Mouse (Mus musculus) kidney, postnatal 4 days (tissue): ENCODE results near the gene Fam184b.
"Not testable (repeated sequence)": the region's sequence is repeated elsewhere in the genome, so short reads cannot be mapped to it uniquely, and the experiment has no call there.

ENCODE experiments used
- DNase-seq, 2 experiments: peaks; one replicate each; pipeline ENCODE4 v3.0.0; 2021; ENCODE audit warnings: mixed read lengths in 2 of 2

Gene Fam184b

DNA sequence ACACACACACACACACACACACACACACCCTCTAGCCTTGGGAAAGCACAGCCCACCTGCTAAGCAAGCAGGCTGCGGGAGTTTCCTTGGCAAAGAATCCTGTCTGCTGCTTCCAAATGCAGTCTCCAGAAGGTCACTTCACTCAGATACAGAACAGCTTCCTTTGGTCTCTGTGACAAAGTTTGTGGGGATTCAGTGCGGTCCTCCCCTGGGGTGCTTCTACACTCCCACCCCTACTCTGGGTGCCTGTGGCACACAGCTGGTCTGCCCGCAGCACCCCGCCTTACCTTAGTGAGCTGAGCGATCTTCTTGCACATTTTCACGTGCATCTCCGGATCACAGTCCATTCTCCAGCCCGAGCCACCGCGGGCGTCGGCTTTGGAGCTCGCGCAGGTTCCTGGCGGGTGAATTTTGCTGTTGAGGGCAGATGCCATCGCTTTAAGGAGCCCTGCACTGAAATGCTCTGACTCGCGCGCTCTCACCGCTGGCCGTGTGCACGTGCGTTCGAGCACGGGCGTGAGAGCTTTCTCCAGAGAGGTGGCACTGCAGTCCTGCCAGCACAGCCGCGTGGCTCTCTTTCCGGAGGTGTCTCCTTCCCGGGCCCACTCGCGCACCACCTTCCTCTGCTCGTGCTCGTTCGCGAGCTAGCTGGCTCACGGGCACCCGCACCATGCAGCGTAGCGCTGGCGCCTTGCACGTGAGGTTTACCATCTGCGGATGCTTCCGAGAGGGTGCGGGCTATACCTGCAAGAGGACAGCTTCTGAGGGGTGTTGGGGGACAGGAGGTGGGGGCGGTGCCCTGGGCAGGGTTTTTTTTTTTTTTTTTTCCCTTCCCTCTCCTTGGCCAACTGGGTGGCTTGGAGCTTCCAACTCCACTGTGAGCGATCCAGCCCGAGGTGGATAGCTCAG, at the start of gene Fam184b:
TSS of gene Fam184b (minus strand) at position 809 of the 909 bp plus-strand sequence.
- DNase-seq: peak; percentile 59 to 69

DNA sequence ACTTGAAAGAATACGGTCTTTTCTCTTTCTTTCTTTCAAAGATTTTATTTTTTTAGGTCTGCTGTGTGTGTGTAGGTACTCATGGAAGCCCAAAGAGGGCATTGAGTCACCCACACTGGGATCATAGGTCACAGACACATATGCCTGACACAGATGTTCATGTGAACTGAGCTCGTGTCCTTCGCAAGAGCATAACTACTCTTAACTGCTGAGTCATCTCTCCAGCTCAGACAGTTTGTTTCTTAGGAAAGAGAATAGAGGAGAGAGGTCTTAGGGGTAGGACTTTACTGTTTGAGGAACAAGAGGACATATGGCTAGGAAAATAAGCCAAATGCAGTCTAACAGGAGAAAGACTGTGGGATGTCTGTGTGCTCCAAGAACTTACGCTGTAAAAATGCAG, 49.7 kb upstream of the Fam184b start:
- no peak for DNase-seq

GRCm38 (mm10) chr5:45686223-45686622, 46.8 kb upstream of the Fam184b start:
- no peak for DNase-seq

DNA sequence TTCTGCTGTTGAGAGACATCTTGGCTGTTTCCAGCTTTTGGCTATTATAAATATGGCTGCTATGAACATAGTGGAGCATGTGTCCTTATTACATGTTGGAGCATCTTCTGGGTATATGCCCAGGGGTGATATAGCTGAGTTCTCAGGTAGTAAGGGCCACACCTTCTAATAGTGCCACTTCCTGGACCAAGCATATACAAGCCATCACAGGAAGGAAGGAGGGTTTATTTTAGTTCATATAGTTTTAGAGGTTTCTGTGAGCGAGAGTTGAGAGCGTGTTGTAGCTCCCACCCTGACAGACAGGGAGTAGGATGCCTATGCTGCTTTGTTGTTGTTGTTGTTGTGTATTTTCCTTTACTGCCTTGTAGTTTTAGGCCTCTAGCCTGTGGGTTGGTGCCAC, 45.8 kb upstream of the Fam184b start:
- DNase-seq: no peak

GRCm38 (mm10) chr5:45683388-45683787, 44.0 kb upstream of the Fam184b start:
- no peak for DNase-seq

GRCm38 (mm10) chr5:45679955-45680354, 40.5 kb upstream of the Fam184b start:
- no peak for DNase-seq

GRCm38 (mm10) chr5:45677639-45678038, 38.2 kb upstream of the Fam184b start:
- no peak for DNase-seq

DNA sequence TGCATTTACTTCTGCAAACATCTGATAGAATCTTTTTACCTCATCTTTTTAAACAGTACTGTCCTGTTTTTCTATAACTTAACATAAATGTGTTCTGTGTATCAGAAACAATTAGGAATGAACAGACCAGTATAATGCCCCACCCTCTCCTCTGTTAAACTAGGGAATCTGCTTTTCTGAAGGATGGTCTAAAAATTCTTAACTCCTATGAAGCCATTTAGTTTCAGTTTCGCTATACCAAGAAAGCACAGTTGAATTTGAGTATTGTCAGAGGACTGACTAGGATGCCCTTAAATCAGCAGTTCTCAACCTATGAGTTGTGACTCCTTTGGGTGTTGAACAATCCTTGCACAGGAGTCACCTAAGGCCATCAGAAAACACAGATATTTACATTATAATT, 35.6 kb upstream of the Fam184b start:
- no peak for DNase-seq

DNA sequence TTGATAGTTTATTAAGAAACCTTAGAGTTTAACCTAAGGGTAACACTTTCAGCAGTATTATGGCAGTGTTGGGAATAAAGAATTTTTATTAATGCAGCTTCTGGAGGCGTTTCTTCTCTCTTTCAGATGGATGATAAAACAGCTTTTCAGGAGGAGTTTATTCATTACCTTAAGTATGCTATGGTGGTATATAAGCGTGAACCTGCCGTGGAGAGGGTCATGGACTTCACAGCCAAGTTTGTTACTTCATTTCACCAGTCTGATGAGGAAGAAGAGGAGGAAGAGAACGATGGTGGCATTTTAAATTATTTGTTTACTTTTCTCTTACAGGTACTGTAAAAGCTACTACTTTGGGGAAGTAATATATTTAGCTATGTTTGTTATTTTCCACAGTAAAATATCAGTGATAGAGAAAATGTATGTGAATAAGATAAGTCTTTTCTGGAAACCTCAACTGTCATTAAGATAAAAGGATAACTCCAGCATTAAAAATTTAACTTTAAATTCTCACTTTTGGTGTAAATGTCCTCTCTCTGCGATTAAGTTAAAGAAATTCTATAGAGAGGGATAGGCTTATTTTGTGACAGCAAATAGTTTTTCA, 31.6 kb upstream of the Fam184b start:
- DNase-seq: no peak

GRCm38 (mm10) chr5:45670280-45670670, 30.9 kb upstream of the Fam184b start:
- no peak for DNase-seq

GRCm38 (mm10) chr5:45669598-45670279, 30.3 kb upstream of the Fam184b start, which contains the start of gene Ncapg:
Gene Ncapg, plus strand, starts transcription at chr5:45669919.
- DNase-seq: peak; percentile 100

DNA sequence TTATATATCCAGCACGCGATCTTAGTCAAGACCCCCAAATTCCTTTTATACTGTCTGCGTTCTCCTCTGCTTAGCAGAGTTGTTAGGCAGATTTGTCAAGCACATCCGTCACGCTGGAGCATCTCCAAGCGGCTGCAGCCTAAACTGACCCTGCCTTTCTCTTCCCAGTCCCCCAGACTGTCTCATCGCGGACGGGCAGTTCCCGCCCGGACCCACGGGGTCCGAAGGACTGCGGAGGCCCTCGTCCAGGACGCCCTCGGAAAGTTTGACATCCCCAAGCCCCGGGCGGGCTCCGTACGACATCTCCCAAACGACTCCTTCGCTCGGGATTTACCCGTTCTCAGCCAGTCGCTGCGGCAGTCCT, 29.8 kb upstream of the Fam184b start:
- DNase-seq: no peak

DNA sequence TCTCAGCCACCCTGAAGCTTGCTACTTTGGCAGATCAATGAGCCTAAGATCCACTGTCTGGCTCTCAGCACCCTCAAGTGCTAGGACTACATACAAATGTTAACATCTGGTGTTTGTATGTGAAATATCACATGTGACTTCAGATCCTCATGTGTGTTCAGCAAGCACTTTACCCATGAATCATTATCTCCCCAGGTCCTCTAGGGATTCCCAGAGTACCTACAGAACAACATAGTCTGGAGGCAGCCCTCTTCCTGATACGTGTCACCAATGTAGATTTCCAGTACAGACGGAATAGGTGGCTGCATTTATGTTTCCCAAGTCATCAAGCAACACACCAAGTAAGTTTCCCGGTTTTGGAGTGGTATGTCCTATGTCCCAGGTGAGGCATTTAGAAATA, 29.4 kb upstream of the Fam184b start:
- no peak for DNase-seq

GRCm38 (mm10) chr5:45668324-45668723, 28.9 kb upstream of the Fam184b start:
- DNase-seq: no peak

GRCm38 (mm10) chr5:45658406-45658805, 19.0 kb upstream of the Fam184b start:
- DNase-seq: not testable (repeated sequence)

GRCm38 (mm10) chr5:45651026-45651703, 11.8 kb upstream of the Fam184b start:
- no peak for DNase-seq

DNA sequence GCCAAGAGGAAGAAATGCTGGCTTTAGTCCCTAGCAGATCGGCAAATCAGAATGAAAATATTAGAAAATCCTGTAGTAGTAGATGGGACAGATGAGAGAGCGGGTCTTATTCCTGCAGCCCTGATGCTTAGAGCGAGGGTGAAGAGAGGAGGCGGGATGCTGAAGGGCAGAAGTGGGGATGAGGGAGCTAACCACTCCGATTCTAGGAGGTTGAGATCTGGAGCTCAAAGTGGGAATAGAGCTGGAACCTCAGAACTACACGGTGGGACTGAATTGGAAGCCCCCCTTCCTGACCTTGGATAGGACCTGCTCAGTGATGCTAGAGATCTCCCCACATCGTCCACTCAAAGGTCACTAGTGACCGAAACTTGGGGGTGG, 290 bp upstream of the Fam184b start:
- peak in 1 of 2 experiments; percentile 4 for DNase-seq

DNA sequence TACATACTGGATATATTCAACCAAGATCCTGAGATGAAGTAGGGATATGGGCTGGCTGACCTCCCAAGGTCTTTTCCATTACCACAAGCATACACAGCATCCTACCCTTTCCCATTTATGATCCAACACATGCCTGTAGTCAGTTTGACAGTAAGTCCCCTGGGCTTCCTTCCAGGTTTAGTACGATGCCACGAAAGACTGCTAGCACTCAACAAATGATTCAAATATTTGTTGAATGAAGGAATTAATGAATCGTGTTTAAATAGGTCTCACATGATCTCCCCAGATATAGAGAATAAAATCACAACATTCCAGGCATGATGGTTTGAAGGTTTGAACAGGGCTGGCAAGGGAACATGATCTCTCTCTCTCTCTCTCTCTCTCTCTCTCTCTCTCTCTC, 1.0 kb downstream of the Fam184b start:
- no peak for DNase-seq

DNA sequence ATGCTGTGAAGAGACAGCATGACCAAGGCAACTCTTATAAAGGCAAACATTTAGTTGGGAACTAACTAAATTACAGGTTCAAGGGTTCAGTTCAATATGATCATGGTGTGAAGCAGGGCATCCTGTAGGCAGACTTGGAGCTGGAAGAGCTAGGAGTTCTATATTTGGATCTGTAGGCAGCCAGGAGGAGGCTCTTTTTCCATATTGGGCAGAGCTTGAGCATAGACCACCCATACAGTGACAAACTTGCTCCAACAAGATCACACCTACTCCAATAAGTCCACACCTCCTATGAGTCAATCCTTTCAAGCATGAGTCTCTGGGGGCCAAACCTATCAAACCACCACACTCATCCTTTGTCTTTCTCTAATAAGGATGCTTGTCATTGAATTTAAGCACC, 9.9 kb downstream of the Fam184b start:
- DNase-seq: no peak

DNA sequence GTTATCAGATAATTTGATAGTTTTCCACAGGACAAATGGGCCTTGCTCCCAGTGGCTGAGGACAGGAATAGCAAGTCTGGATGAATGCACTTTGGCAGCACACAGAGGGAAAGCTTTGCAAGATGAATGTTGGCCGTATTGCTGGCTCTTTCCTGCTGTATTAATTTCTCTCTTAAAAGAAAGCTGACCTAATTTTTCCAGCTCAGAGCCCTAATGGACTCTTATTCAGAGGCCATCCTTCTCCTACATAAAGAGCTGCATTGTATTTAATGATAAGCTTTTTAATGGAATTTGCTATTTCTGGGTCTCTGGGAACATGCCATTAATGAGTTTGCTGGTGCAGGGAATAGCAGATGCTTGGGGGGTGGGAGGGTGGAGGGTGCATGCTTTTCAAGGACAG, 11.6 kb downstream of the Fam184b start:
- DNase-seq: no peak

DNA sequence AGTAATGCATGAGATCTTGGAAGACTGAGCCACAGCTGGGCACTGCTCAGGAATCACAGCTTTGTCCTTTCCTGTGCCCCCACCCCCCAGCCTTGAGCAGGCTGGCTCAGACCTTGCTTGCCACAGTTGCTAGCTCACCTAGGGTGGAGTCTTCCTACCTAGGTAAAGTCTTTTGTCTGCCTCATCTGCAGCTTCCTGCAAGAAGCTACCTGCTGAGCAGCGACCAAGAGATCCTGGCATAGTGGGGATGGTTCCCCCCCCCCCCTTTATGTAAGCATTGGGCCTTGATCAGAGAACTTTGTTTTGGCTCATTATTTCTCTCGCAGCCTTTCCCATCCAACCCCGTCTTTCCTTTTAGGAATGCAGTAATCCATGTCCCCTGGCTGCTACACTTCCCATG, 17.9 kb downstream of the Fam184b start:
- no peak for DNase-seq

- no peak for DNase-seq
These were observed 40.4 kb downstream of the Fam184b start for GRCm38 (mm10) chr5:45599056-45599455.

DNA sequence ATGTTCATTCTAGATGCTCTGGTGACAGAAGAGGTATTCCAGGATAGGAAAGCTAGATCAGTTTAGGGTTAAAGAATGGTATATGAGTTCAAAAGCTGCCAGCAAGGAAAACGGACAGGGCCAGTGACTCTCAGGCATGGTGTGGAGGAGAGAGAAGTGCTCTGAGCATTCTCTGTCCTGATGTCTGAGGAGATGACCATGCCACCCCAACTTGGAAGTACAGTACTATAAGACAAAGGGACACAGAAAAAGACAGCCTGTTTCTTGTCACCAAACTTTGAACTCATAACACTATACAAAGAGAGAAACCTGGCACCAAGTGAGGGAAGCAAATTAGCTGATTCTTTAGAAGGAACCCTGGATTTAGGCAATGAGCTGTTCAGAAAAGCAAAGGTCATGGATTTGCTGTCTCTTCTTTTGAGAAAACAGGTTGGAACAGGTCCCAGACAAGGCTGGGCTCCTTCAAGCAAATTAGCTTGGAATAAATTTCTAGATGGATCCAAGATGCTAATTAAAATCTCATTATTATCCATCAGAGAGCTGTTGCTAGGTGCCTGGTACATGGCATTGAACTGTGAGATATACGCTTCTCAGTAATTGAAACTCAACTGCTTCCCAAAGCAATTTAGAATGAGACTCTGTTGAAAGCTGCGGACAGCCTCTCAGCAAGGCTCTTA, 43.9 kb downstream of the Fam184b start:
- no peak for DNase-seq
